Mouse (Mus musculus) olfactory bulb, adult 2 months (tissue): ENCODE data around the gene Fam167b. TPM values are rescaled to one million over a fixed set of nuclear protein-coding genes. Genes with fewer than 3 reads are reported as not detected.
"Not testable (repeated sequence)": the region's sequence is repeated elsewhere in the genome, so short reads cannot be mapped to it uniquely, and the experiment has no call there.

Experiments used
- H3K27ac ChIP-seq: fragments of 200-500 bp; 2 replicates; pipeline ENCODE4 v1.5.1; 2012; ENCODE audit warnings: low read depth, low read length; ENCODE audit not compliant: insufficient read depth
- H3K4me1 ChIP-seq: fragments of 200-500 bp; 2 replicates; pipeline ENCODE4 v1.6.1; 2012; ENCODE audit warnings: low read length; ENCODE audit not compliant: control insufficient read depth, insufficient read depth
- H3K4me3 ChIP-seq: fragments of 200-500 bp; 2 replicates; pipeline ENCODE4 v1.5.1; 2012; ENCODE audit warnings: mild to moderate bottlenecking, low read depth, low read length, moderate library complexity; ENCODE audit not compliant: insufficient read depth
- CTCF ChIP-seq: fragments of 200-500 bp; IDR thresholded peaks from 2 replicates; pipeline ENCODE4 v1.5.1; 2012; ENCODE audit warnings: low read depth, mild to moderate bottlenecking, low read length, moderate library complexity; ENCODE audit not compliant: insufficient read depth
- POLR2A ChIP-seq: fragments of 200-500 bp; IDR thresholded peaks from 2 replicates; pipeline ENCODE4 v1.6.1; 2012; ENCODE audit warnings: mild to moderate bottlenecking, low read depth, low read length, moderate library complexity; ENCODE audit not compliant: insufficient read depth
- WGBS: fragments of 180-500 bp; shearing (Covaris S2); methylation state at CpG from one replicate; pipeline ENCODE4 v1.1.7; 2018; 5-methylcytosine and 5-hydroxymethylcytosine counted together
- polyA plus RNA-seq: library from polyadenylated mRNA; stranded (reverse); fragments of >200 nt; gene quantifications from 2 replicates; pipeline ENCODE4 v1.2.4, GENCODE M21; 2012; ENCODE audit warnings: low replicate concordance; ENCODE audit not compliant: missing spikeins, insufficient read depth, insufficient read length

Fam167b gene
- polyA plus RNA-seq, 1 experiment, result not detected

GRCm38 (mm10) chr4:129556532-129557223, 21.7 kb downstream of the Fam167b start:
- Histone ChIP-seq H3K27ac (no peak overlapping the region), H3K4me3 (peak overlapping the region; percentile 40), H3K4me1 (peaks cover 10% of the 10 kb centered on the region)
- TF ChIP-seq POLR2A (0 out of 2 replicates have a peak, but pooled peaks have one; percentile 22), CTCF (no peak)
- WGBS, result 9% methylated on average over 33 of the region's 33 CpGs

GRCm38 (mm10) chr4:129555862-129556531, 22.4 kb downstream of the Fam167b start:
- WGBS, result 1% methylated on average over 24 of the region's 24 CpGs
- Histone ChIP-seq H3K4me3 (peak overlapping the region; percentile 40), H3K4me1 (peaks cover 10% of the 10 kb centered on the region), H3K27ac (0 out of 2 replicates have a peak overlapping the region, but pooled peaks have one; percentile 0)
- TF ChIP-seq POLR2A, result no peak
- TF ChIP-seq CTCF, result no peak

GRCm38 (mm10) chr4:129555421-129555861, 22.9 kb downstream of the Fam167b start:
- H3K4me3 ChIP-seq, result peak overlapping the region; percentile 40
- TF ChIP-seq POLR2A (no peak), CTCF (peak; percentile 30; the same call in 1 of the 2 replicates)
- H3K4me1 ChIP-seq, result peaks cover 10% of the 10 kb centered on the region
- H3K27ac ChIP-seq, result no peak overlapping the region
- 5% methylated on average over 16 of the region's 16 CpGs for WGBS

GRCm38 (mm10) chr4:129554512-129554911, 23.8 kb downstream of the Fam167b start:
- not testable (repeated sequence) for H3K4me3 ChIP-seq, H3K27ac ChIP-seq, H3K4me1 ChIP-seq
- 57% methylated on average over 6 of the region's 6 CpGs for WGBS

GRCm38 (mm10) chr4:129550295-129550694, 28.1 kb downstream of the Fam167b start:
- 93% methylated on average over 1 of the region's 1 CpGs for WGBS
- Histone ChIP-seq H3K4me1 (peaks cover under 1% of the 10 kb centered on the region), H3K4me3 (no peak overlapping the region), H3K27ac (no peak overlapping the region)
- TF ChIP-seq CTCF (no peak), POLR2A (no peak)

- TF ChIP-seq POLR2A (no peak), CTCF (no peak)
- H3K27ac ChIP-seq, result no peak overlapping the region
- no peak overlapping the region for H3K4me3 ChIP-seq
- WGBS, result 95% methylated on average over 2 of the region's 2 CpGs
- no peaks in the 10 kb centered on the region for H3K4me1 ChIP-seq
These were observed 29.0 kb downstream of the Fam167b start for GRCm38 (mm10) chr4:129549306-129549705.

GRCm38 (mm10) chr4:129547631-129548030, 30.7 kb downstream of the Fam167b start:
- WGBS, result 81% methylated on average over 4 of the region's 4 CpGs
- H3K27ac ChIP-seq, H3K4me1 ChIP-seq, H3K4me3 ChIP-seq: not testable (repeated sequence)

- Histone ChIP-seq H3K4me3 (no peak overlapping the region), H3K4me1 (peaks cover 6% of the 10 kb centered on the region), H3K27ac (no peak overlapping the region)
- WGBS, result 83% methylated on average over 4 of the region's 4 CpGs
- TF ChIP-seq POLR2A (no peak), CTCF (no peak)
These were observed 34.2 kb downstream of the Fam167b start for GRCm38 (mm10) chr4:129544106-129544505.

GRCm38 (mm10) chr4:129542592-129543141, 35.7 kb downstream of the Fam167b start, which contains the start of gene Hdac1:
Gene Hdac1 (minus strand): TSS chr4:129542713.
- H3K4me3 ChIP-seq, result peak within 1 kb of the TSS; percentile 92
- TF ChIP-seq CTCF, result no peak
- peak; percentile 74 for TF ChIP-seq POLR2A
- H3K4me1 ChIP-seq, result peaks cover 6% of the 10 kb centered on the region
- under 1% methylated on average over 46 of the region's 46 CpGs for WGBS
- H3K27ac ChIP-seq, result peak within 1 kb of the TSS; percentile 64
